Mouse (Mus musculus) hindbrain, postnatal 0 days (tissue): ENCODE results near the gene Olfr1358. TPM values are rescaled to one million over a fixed set of nuclear protein-coding genes. Genes with fewer than 3 reads are reported as not detected.
A peak's percentile ranks its signal among the peaks of the same experiment; 100 is the strongest.
"Not testable (repeated sequence)": the region's sequence is repeated elsewhere in the genome, so short reads cannot be mapped to it uniquely, and the experiment has no call there.

Experiments used
- ATAC-seq: fragments of 200-750 bp; cut with Nextera tagmentation; 2 replicates; pipeline ENCODE4 v1.8.0; 2017; ENCODE audit warnings: mild to moderate bottlenecking, moderate TSS enrichment, moderate library complexity
- DNase-seq: peaks from one replicate; pipeline ENCODE4 v3.0.0-alpha.2; 2015; ENCODE audit warnings: low spot score
- H3K27ac ChIP-seq: fragments of 300-500 bp; sonication (generic); 2 replicates; pipeline ENCODE4 v1.5.1; 2014; ENCODE audit warnings: mild to moderate bottlenecking
- H3K27me3 ChIP-seq: fragments of 300-500 bp; sonication (generic); 2 replicates; pipeline ENCODE4 v1.6.1; 2014; ENCODE audit warnings: low read length, mixed read lengths; ENCODE audit not compliant: insufficient read depth
- H3K36me3 ChIP-seq: fragments of 300-500 bp; sonication (generic); 2 replicates; pipeline ENCODE4 v1.6.1; 2014; ENCODE audit warnings: low read length, mixed read lengths; ENCODE audit not compliant: insufficient read depth
- H3K4me1 ChIP-seq: fragments of 300-500 bp; sonication (generic); 2 replicates; pipeline ENCODE4 v1.6.1; 2014; ENCODE audit warnings: antibody characterized with exemption, low read length, mixed read lengths; ENCODE audit not compliant: insufficient read depth
- H3K4me2 ChIP-seq: fragments of 300-500 bp; sonication (generic); 2 replicates; pipeline ENCODE4 v1.6.1; 2014; ENCODE audit warnings: low read depth, mild to moderate bottlenecking, low read length, moderate library complexity, mixed read lengths
- H3K4me3 ChIP-seq: fragments of 300-500 bp; sonication (generic); 2 replicates; pipeline ENCODE4 v1.5.1; 2014; ENCODE audit warnings: low read length
- H3K9ac ChIP-seq: fragments of 300-500 bp; sonication (generic); replicated peaks from 2 replicates; pipeline ENCODE4 v1.6.1; 2014; ENCODE audit warnings: mild to moderate bottlenecking, low read length, moderate library complexity, mixed read lengths
- H3K9me3 ChIP-seq: fragments of 300-500 bp; sonication (generic); 2 replicates; pipeline ENCODE4 v1.6.1; 2016; ENCODE audit warnings: low read length, mixed read lengths
- CTCF ChIP-seq: IDR thresholded peaks from 2 replicates; pipeline ENCODE4 v1.5.1; 2016; ENCODE audit warnings: antibody characterized with exemption, control low read depth, low read depth
- WGBS: fragments of 180-500 bp; shearing (Covaris S2); extraction: QIAGEN DNeasy Blood & Tissue Kit; methylation state at CpG from one replicate; pipeline ENCODE4 v1.1.7; 2014; 5-methylcytosine and 5-hydroxymethylcytosine counted together
- polyA plus RNA-seq: library from polyadenylated mRNA; unstranded; fragments of >200 nt; fragmentation: Nextera tagmentation; extraction: Ambion mirVana; gene quantifications from 2 replicates; pipeline ENCODE4 v1.2.1, GENCODE M21; 2015
- total RNA-seq: library from RNA; depleted of rRNA; stranded (reverse); fragments of >200 nt; gene quantifications from 2 replicates; pipeline ENCODE4 v1.2.3, GENCODE M21; 2014

The Olfr1358 gene
- total and polyA plus RNA-seq, 2 experiments from 2014 or later, result not detected

DNA sequence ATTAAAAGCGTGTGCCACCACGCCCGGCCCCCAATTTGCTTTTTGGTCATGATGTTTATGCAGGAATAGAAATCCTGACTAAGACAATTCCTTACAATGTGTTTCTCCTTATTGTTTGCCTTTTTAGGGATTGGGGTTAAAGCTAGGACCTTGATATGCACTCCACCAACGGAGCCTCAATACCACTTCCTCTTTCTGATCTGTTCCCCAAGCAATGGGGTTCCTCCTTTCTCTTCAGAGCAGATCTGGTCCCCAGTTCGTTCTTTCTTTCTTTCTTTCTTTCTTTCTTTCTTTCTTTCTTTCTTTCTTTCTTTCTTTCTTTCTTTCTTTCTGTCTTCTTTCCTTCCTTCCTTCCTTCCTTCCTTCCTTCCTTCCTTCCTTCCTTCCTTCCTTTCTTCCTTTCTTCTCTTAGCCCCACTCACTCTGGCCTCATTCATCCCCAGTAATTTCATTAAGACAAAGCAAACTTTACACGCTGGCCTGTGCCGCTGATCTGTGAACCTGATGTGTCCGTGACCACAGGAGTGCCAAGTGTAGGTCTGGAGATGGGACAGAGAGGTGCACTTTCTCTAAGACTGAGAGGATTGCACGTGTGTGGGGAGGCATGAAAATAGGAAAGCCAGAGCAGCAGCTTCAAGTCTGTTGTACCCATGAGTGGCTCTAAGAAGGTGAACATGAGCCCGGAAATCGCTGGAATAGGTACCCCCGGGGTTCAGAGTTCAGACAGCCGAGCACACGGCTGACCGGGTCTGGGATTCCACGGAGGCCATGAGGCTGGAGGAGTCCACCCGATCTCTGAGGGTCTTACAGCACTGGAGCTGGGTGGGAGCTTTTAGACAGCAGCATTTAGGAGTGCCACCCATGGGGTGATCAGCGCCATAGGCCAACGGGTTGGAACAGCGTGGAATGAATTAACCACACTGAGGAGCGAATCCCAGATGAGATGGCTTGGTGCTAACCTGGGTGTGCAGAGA, 36.0 kb upstream of the Olfr1358 start:
- H3K27me3 ChIP-seq, result no peaks in the 10 kb centered on the region
- H3K27ac ChIP-seq, result no peak overlapping the region
- no peak for TF ChIP-seq CTCF
- H3K4me3 ChIP-seq, result peak overlapping the region; percentile 42
- DNase-seq (no peak), ATAC-seq (no peak; the same call in 1 of the 2 replicates)
- WGBS, result 37% methylated on average over 21 of the region's 21 CpGs
- peak overlapping the region; percentile 72 for H3K4me2 ChIP-seq
- H3K4me1 ChIP-seq, result peaks cover 3% of the 10 kb centered on the region; the same call in 1 of the 2 replicates
- H3K9me3 ChIP-seq, result no peaks in the 10 kb centered on the region
- H3K9ac ChIP-seq, result peak overlapping the region; percentile 40; the same call in 1 of the 2 replicates
- no peaks in the 10 kb centered on the region for H3K36me3 ChIP-seq

DNA sequence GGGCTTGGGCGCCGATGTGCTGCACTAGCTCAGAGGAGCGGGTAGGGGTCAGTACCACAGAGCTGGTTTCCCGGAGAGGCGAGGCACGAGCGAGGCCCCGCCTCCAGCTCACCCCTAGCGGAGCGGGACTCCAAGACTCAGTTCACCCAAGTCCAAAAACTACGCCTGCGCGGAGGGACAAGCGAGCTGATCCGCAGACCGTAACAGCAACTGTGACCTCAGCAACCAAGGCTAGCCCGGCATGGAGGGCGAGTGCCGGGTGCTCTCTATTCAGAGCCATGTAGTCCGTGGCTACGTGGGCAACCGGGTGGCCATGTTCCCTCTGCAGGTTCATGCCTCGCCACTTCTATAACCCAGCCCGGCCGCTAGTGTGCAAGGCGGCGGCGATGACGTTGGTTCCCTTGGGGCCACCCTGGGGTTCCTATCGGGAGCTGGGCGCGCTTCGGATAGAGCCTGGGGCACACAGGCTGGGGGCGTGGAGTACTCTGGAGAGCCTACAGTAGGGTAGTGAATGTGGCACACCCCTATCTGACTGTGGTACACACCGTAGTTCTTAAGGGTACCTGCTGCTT, 35.2 kb upstream of the Olfr1358 start:
- peak overlapping the region; percentile 42 for H3K4me3 ChIP-seq
- peak; percentile 93 for ATAC-seq
- H3K27me3 ChIP-seq, result no peaks in the 10 kb centered on the region
- peak overlapping the region; percentile 72 for H3K4me2 ChIP-seq
- H3K9me3 ChIP-seq, result no peaks in the 10 kb centered on the region
- DNase-seq, result peak; percentile 82
- H3K27ac ChIP-seq, result 0 out of 2 replicates have a peak overlapping the region, but pooled peaks have one; percentile 13
- TF ChIP-seq CTCF, result peak; percentile 61
- H3K4me1 ChIP-seq, result peaks cover 3% of the 10 kb centered on the region; the same call in 1 of the 2 replicates
- WGBS, result under 1% methylated on average over 35 of the region's 35 CpGs
- H3K9ac ChIP-seq, result peak overlapping the region; percentile 40
- H3K36me3 ChIP-seq, result no peaks in the 10 kb centered on the region

DNA sequence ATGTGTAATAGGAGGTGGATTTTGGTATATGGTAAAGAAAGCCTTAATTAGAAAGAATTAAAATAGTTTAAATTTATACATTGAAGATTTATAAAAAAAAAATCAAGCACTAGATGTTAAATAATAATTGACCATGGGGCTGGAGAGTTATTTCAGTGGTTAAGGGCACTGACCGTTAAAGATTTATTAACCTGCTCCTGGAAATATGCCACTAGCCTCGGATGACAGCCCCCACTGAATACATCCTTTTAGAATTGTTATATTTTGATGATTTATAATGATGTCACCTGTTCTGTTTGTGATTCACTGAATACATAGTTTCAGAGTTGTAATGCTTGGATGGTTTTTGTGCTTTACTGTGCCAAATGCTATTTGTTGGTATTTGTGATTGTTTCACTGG, 31.9 kb upstream of the Olfr1358 start:
- H3K4me1 ChIP-seq, H3K4me3 ChIP-seq, H3K27ac ChIP-seq, ATAC-seq, H3K36me3 ChIP-seq, H3K9me3 ChIP-seq, DNase-seq, H3K27me3 ChIP-seq, H3K9ac ChIP-seq, H3K4me2 ChIP-seq: not testable (repeated sequence)
- 77% methylated on average over 2 of the region's 2 CpGs for WGBS

DNA sequence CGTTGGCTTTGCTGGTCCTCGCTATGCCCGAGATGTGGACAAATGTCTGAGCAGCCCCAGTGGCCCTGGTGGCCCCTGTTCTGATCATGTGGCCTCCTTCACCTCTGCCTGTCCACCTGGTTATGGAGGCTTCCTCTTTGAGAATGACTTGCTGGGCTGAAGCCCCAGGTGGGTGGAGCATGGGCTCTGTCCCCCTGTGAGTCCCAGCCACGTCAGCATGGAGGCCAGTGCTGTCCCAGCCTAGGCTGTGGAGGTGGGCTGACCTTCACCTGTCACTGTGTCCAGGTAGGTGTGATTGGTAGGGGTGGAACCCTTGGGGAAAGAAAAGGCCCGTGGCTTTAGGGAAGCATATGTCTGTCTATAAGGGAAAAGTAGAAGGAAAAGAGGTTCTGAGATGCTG, 30.4 kb upstream of the Olfr1358 start:
- no peaks in the 10 kb centered on the region for H3K27me3 ChIP-seq
- H3K4me1 ChIP-seq, result no peaks in the 10 kb centered on the region
- H3K9me3 ChIP-seq, result no peaks in the 10 kb centered on the region
- H3K27ac ChIP-seq, result no peak overlapping the region
- DNase-seq (no peak), ATAC-seq (no peak)
- no peak for TF ChIP-seq CTCF
- H3K4me3 ChIP-seq, result no peak overlapping the region
- H3K9ac ChIP-seq, result no peak overlapping the region
- WGBS, result 80% methylated on average over 5 of the region's 5 CpGs
- no peak overlapping the region for H3K4me2 ChIP-seq
- no peaks in the 10 kb centered on the region for H3K36me3 ChIP-seq

DNA sequence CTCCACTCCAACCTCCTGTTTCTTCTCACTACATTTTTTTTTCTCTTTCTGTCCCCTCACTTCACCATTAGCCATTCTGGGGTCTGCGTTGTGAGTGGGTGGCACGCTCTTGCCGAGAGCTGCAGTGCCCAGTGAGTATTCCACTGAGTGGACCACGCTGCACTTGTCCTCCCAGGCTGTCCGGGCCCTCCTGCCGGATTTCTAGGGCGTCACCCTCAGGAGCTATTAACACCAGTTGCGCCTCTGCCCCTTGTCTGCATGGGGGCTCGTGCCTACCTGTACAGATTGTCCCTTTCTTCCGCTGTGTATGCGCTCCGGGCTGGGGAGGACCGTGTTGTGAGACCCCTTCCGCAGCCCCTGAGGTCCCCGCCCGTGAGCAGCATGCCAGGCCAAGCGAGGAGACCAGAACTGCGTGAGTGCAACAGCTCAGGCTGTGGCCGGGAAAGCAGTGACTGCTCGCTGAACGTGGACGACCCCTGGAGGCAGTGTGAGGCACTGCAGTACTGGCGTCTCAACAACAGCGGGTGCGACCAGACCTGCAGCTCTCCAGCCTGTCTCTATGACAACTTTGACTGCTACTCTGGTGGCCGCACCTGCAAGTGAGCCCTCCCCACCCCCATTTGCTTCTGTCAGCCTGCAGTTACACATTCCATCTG, 29.7 kb upstream of the Olfr1358 start:
- Histone ChIP-seq H3K4me2 (peak overlapping the region; percentile 47), H3K36me3 (no peaks in the 10 kb centered on the region), H3K9ac (no peak overlapping the region), H3K4me1 (no peaks in the 10 kb centered on the region), H3K27ac (no peak overlapping the region), H3K27me3 (no peaks in the 10 kb centered on the region), H3K9me3 (no peaks in the 10 kb centered on the region), H3K4me3 (no peak overlapping the region)
- 12% methylated on average over 25 of the region's 26 CpGs for WGBS
- peak; percentile 85 for DNase-seq
- peak; percentile 93 for TF ChIP-seq CTCF
- ATAC-seq, result peak; percentile 85

DNA sequence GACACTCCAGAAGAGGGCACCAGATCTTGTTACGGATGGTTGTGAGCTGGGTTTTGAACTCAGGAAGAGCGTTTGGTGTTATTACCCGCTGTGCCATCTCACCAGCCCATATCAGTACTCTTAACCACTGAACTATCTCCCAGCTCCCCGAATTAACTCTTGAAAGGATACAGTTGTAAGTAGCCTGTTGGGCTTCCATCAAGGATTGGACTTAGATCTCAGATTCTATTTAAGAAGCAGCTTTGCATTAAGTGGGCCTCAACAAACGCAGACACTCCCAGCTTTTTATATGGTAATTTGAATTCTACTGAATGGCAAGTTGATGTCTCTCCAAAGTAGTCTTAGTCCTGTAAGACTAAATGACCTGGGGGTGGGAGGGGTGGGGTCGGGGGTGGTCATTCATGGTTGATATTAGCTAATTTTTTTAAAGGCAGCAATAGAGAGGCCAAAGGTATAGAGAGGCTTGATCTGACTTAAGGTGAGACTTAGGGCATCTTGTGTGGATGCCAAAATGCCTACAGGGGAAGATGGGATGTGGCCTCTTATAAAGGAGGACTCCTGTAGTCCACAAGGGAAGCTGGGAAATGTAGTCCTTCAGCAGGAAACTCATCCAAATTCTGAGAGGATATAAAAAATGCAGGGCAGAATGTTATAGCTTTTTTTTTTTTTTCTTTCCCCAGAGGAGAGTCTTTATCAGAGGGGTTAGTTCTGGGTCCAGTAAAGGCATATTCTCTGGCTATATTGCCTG, 14.1 kb upstream of the Olfr1358 start:
- TF ChIP-seq CTCF, result no peak
- Histone ChIP-seq H3K36me3 (no peaks in the 10 kb centered on the region), H3K4me2 (no peak overlapping the region), H3K9me3 (no peaks in the 10 kb centered on the region), H3K27ac (no peak overlapping the region), H3K4me1 (no peaks in the 10 kb centered on the region), H3K9ac (no peak overlapping the region), H3K4me3 (no peak overlapping the region), H3K27me3 (no peaks in the 10 kb centered on the region)
- 84% methylated on average over 6 of the region's 6 CpGs for WGBS
- no peak for ATAC-seq
- DNase-seq, result no peak
